Mouse (Mus musculus) heart, adult 11 months (tissue): ENCODE measurements around the gene Rbmx.

ENCODE experiments used
- DNase-seq: peaks from one replicate; pipeline ENCODE4 v3.0.0; 2022

The Rbmx gene

GRCm38 (mm10) chrX:57392367-57393246 lies at the start of gene Rbmx:
TSS of gene Rbmx (minus strand) at chrX:57393036.
- peak; percentile 99 for DNase-seq

- DNase-seq, result no peak
Measured at GRCm38 (mm10) chrX:57433897-57434296, 41.1 kb upstream of the Rbmx start.

GRCm38 (mm10) chrX:57431610-57432009 lies 38.8 kb upstream of the Rbmx start:
- no peak for DNase-seq

GRCm38 (mm10) chrX:57408769-57409168 lies 15.9 kb upstream of the Rbmx start, which contains the start of gene Gm364:
TSS of gene Gm364 (plus strand) at chrX:57409154.
- no peak for DNase-seq

GRCm38 (mm10) chrX:57403651-57404050 lies 10.8 kb upstream of the Rbmx start:
- no peak for DNase-seq

- DNase-seq, result no peak
Measured at GRCm38 (mm10) chrX:57401388-57401787, 8.6 kb upstream of the Rbmx start.

- DNase-seq, result no peak
Measured at GRCm38 (mm10) chrX:57393412-57393811, 576 bp upstream of the Rbmx start.

- DNase-seq, result no peak
Measured at GRCm38 (mm10) chrX:57380915-57381314, 11.9 kb downstream of the Rbmx start.

GRCm38 (mm10) chrX:57378579-57378978 lies 14.3 kb downstream of the Rbmx start:
- DNase-seq, result no peak

GRCm38 (mm10) chrX:57377096-57377495 lies 15.7 kb downstream of the Rbmx start:
- DNase-seq, result no peak

- DNase-seq, result no peak
Measured at GRCm38 (mm10) chrX:57374029-57374428, 18.8 kb downstream of the Rbmx start.

GRCm38 (mm10) chrX:57373543-57373942 lies 19.3 kb downstream of the Rbmx start:
- DNase-seq, result no peak

GRCm38 (mm10) chrX:57372965-57373364 lies 19.9 kb downstream of the Rbmx start:
- DNase-seq, result no peak

- no peak for DNase-seq
Measured at GRCm38 (mm10) chrX:57364891-57365569, 27.8 kb downstream of the Rbmx start.

GRCm38 (mm10) chrX:57359316-57359715 lies 33.5 kb downstream of the Rbmx start:
- no peak for DNase-seq

- DNase-seq, result peak; percentile 85
Measured at GRCm38 (mm10) chrX:57339220-57339619, 53.6 kb downstream of the Rbmx start.

- peak; percentile 89 for DNase-seq
Measured at GRCm38 (mm10) chrX:57338371-57339211, 54.2 kb downstream of the Rbmx start, which contains the start of gene Arhgef6. TSS of gene Arhgef6 (minus strand) at chrX:57338729.

GRCm38 (mm10) chrX:57337582-57337981 lies 55.3 kb downstream of the Rbmx start:
- no peak for DNase-seq

GRCm38 (mm10) chrX:57336958-57337357 lies 55.9 kb downstream of the Rbmx start:
- DNase-seq, result peak; percentile 88

- DNase-seq, result no peak
Measured at GRCm38 (mm10) chrX:57335313-57335712, 57.5 kb downstream of the Rbmx start.
